Mouse (Mus musculus) urinary bladder, postnatal 10 days (tissue): Measurements from ENCODE around the gene Ghitm.

ENCODE experiments used
- DNase-seq: peaks from one replicate; pipeline ENCODE4 v3.0.0; 2022; ENCODE audit warnings: low spot score

Gene Ghitm

GRCm38 (mm10) chr14:37102484-37102883, 32.6 kb downstream of the Ghitm start:
- no peak for DNase-seq

GRCm38 (mm10) chr14:37101531-37101930, 33.5 kb downstream of the Ghitm start:
- DNase-seq: no peak

GRCm38 (mm10) chr14:37097956-37098530, 37.0 kb downstream of the Ghitm start, which contains the start of gene Cdhr1:
Gene Cdhr1, minus strand, starts transcription at chr14:37098347.
- no peak for DNase-seq

GRCm38 (mm10) chr14:37095556-37095955, 39.5 kb downstream of the Ghitm start:
- DNase-seq: no peak

GRCm38 (mm10) chr14:37094436-37094835, 40.6 kb downstream of the Ghitm start:
- no peak for DNase-seq

GRCm38 (mm10) chr14:37083755-37084154, 51.3 kb downstream of the Ghitm start:
- no peak for DNase-seq

- no peak for DNase-seq
Measured at GRCm38 (mm10) chr14:37080724-37081123, 54.3 kb downstream of the Ghitm start.
